Mouse (Mus musculus) intestine, postnatal 0 days (tissue): Measurements from ENCODE around the gene Glod5. TPM values are rescaled to one million over a fixed set of nuclear protein-coding genes. Genes with fewer than 3 reads are reported as not detected.

Experiments
- ATAC-seq: fragments of 200-750 bp; cut with Nextera tagmentation; 2 replicates; pipeline ENCODE4 v1.8.0; 2017; ENCODE audit warnings: mild to moderate bottlenecking, moderate TSS enrichment, moderate library complexity
- H3K27ac ChIP-seq: fragments of 300-500 bp; sonication (generic); 2 replicates; pipeline ENCODE4 v1.5.1; 2014; ENCODE audit warnings: mild to moderate bottlenecking, low read depth, low read length, moderate library complexity
- H3K27me3 ChIP-seq: fragments of 300-500 bp; sonication (generic); replicated peaks from 2 replicates; pipeline ENCODE4 v1.6.1; 2014; ENCODE audit warnings: low read length, mixed read lengths; ENCODE audit not compliant: control insufficient read depth, insufficient read depth
- H3K36me3 ChIP-seq: fragments of 300-500 bp; sonication (generic); 2 replicates; pipeline ENCODE4 v1.6.1; 2014; ENCODE audit warnings: mild to moderate bottlenecking, moderate library complexity; ENCODE audit not compliant: control insufficient read depth, insufficient read depth
- H3K4me1 ChIP-seq: fragments of 300-500 bp; sonication (generic); replicated peaks from 2 replicates; pipeline ENCODE4 v1.6.1; 2014; ENCODE audit warnings: antibody characterized with exemption, low read length, mixed read lengths; ENCODE audit not compliant: control insufficient read depth, insufficient read depth
- H3K4me2 ChIP-seq: fragments of 300-500 bp; sonication (generic); replicated peaks from 2 replicates; pipeline ENCODE4 v1.6.1; 2014; ENCODE audit warnings: low read depth, mild to moderate bottlenecking, moderate library complexity
- H3K4me3 ChIP-seq: fragments of 300-500 bp; sonication (generic); 2 replicates; pipeline ENCODE4 v1.5.1; 2014; ENCODE audit warnings: low read depth, low read length
- H3K9ac ChIP-seq: fragments of 300-500 bp; sonication (generic); 2 replicates; pipeline ENCODE4 v1.6.1; 2014; ENCODE audit warnings: mild to moderate bottlenecking, low read depth, low read length
- H3K9me3 ChIP-seq: fragments of 300-500 bp; sonication (generic); 2 replicates; pipeline ENCODE4 v1.6.1; 2016; ENCODE audit warnings: mixed run types; ENCODE audit not compliant: control insufficient read depth
- CTCF ChIP-seq: sonication (generic); IDR thresholded peaks from 2 replicates; pipeline ENCODE4 v1.5.1; 2016; ENCODE audit warnings: low read depth, mild to moderate bottlenecking, control low read depth, antibody characterized with exemption, moderate library complexity
- WGBS: fragments of 180-500 bp; shearing (Covaris S2); extraction: QIAGEN DNeasy Blood & Tissue Kit; methylation state at CpG from one replicate; pipeline ENCODE4 v1.1.7; 2014; 5-methylcytosine and 5-hydroxymethylcytosine counted together
- polyA plus RNA-seq: library from polyadenylated mRNA; unstranded; fragments of >200 nt; fragmentation: Nextera tagmentation; extraction: Ambion mirVana; gene quantifications from 2 replicates; pipeline ENCODE4 v1.2.1, GENCODE M21; 2015

Glod5 gene
- polyA plus RNA-seq, 1 experiment from 2014 or later: 41.4 TPM

- Histone ChIP-seq H3K9me3 (no peaks in the 10 kb centered on the region), H3K27ac (no peak overlapping the region), H3K4me2 (no peak overlapping the region), H3K27me3 (no peaks in the 10 kb centered on the region), H3K9ac (no peak overlapping the region), H3K36me3 (no peaks in the 10 kb centered on the region), H3K4me1 (no peaks in the 10 kb centered on the region), H3K4me3 (no peak overlapping the region)
- no peak for ATAC-seq
- WGBS: 58% methylated on average over 4 of the region's 4 CpGs
- TF ChIP-seq CTCF: no peak
These were observed 47.0 kb downstream of the Glod5 start for GRCm38 (mm10) chrX:7971292-7971691.

- WGBS: 87% methylated on average over 3 of the region's 3 CpGs
- H3K4me1 ChIP-seq: no peaks in the 10 kb centered on the region
- no peaks in the 10 kb centered on the region for H3K27me3 ChIP-seq
- ATAC-seq: no peak
- H3K9me3 ChIP-seq: no peaks in the 10 kb centered on the region
- no peak overlapping the region for H3K4me2 ChIP-seq
- TF ChIP-seq CTCF: no peak
- no peak overlapping the region for H3K4me3 ChIP-seq
- no peak overlapping the region for H3K9ac ChIP-seq
- H3K27ac ChIP-seq: no peak overlapping the region
- no peaks in the 10 kb centered on the region for H3K36me3 ChIP-seq
These were observed 49.4 kb downstream of the Glod5 start for GRCm38 (mm10) chrX:7968899-7969298.

- H3K27me3 ChIP-seq: no peaks in the 10 kb centered on the region
- no peak for ATAC-seq
- no peaks in the 10 kb centered on the region for H3K9me3 ChIP-seq
- whole genome bisulfite sequencing: 73% methylated on average over 8 of the region's 8 CpGs
- H3K36me3 ChIP-seq: no peaks in the 10 kb centered on the region
- H3K4me1 ChIP-seq: no peaks in the 10 kb centered on the region
- H3K9ac ChIP-seq: no peak overlapping the region
- TF ChIP-seq CTCF: no peak
- H3K4me3 ChIP-seq: no peak overlapping the region
- H3K27ac ChIP-seq: no peak overlapping the region
- H3K4me2 ChIP-seq: no peak overlapping the region
These were observed 50.1 kb downstream of the Glod5 start for GRCm38 (mm10) chrX:7968226-7968625.

GRCm38 (mm10) chrX:7967596-7968201 lies 50.6 kb downstream of the Glod5 start:
- Histone ChIP-seq H3K4me1 (no peaks in the 10 kb centered on the region), H3K27me3 (no peaks in the 10 kb centered on the region), H3K27ac (no peak overlapping the region), H3K4me2 (no peak overlapping the region), H3K9me3 (no peaks in the 10 kb centered on the region), H3K4me3 (no peak overlapping the region), H3K36me3 (no peaks in the 10 kb centered on the region), H3K9ac (no peak overlapping the region)
- no peak for ATAC-seq
- 78% methylated on average over 8 of the region's 9 CpGs for WGBS
- TF ChIP-seq CTCF: no peak

- 44% methylated on average over 4 of the region's 4 CpGs for WGBS
- H3K4me3 ChIP-seq: no peak overlapping the region
- H3K36me3 ChIP-seq: no peaks in the 10 kb centered on the region
- no peak overlapping the region for H3K9ac ChIP-seq
- TF ChIP-seq CTCF: no peak
- no peak overlapping the region for H3K27ac ChIP-seq
- no peaks in the 10 kb centered on the region for H3K4me1 ChIP-seq
- H3K4me2 ChIP-seq: no peak overlapping the region
- no peak for ATAC-seq
- H3K27me3 ChIP-seq: no peaks in the 10 kb centered on the region
- no peaks in the 10 kb centered on the region for H3K9me3 ChIP-seq
These were observed 52.1 kb downstream of the Glod5 start for GRCm38 (mm10) chrX:7966161-7966560.

- Histone ChIP-seq H3K27me3 (no peaks in the 10 kb centered on the region), H3K4me1 (no peaks in the 10 kb centered on the region), H3K36me3 (no peaks in the 10 kb centered on the region), H3K9me3 (no peaks in the 10 kb centered on the region), H3K9ac (no peak overlapping the region), H3K4me3 (no peak overlapping the region), H3K4me2 (no peak overlapping the region), H3K27ac (no peak overlapping the region)
- WGBS: 63% methylated on average over 7 of the region's 7 CpGs
- TF ChIP-seq CTCF: no peak
- ATAC-seq: no peak
These were observed 54.3 kb downstream of the Glod5 start for GRCm38 (mm10) chrX:7963829-7964626.
